In genomic region chr13:9066107-9066506, GRCm38 (mm10) we compare ENCODE assay signal across 17 mouse cellular contexts. TPM values are rescaled to one million over a fixed set of nuclear protein-coding genes. Genes with fewer than 3 reads are reported as not detected.
DNase-seq lines count a peak whose midpoint lies in the region; ATAC-seq and TF ChIP-seq lines count a peak whose summit lies in the region.
"Had no signal": no experiment of that assay in that cellular context is flagged by ENCODE, and none has a peak within 500 bp of the region (broad histone marks: within the 10 kb centered on the region; RNA-seq: fewer than 3 reads in every experiment).

No protein-coding gene starts in this region.

- peaks cover 8% of the 10 kb centered on the region for H3K4me1 ChIP-seq in heart, embryonic 10.5 days
- H3K4me1 ChIP-seq: hindbrain, embryonic 12.5 days; lung, embryonic 15.5 days had no signal

- H3K4me2 ChIP-seq in myocyte (ENCODE audit: low read depth): peak overlapping the region; percentile 51
- H3K4me2 ChIP-seq: hindbrain, embryonic 12.5 days; lung, embryonic 15.5 days had no signal

- H3K79me2 ChIP-seq in myocyte (ENCODE audit: control insufficient read depth, insufficient read depth): no peaks in the 10 kb centered on the region

- no peak overlapping the region for H3K27ac ChIP-seq in heart, embryonic 10.5 days
- H3K27ac ChIP-seq: hindbrain, embryonic 12.5 days; layer of hippocampus, adult 2 months; lung, embryonic 15.5 days had no signal

- no peak overlapping the region for H3K4me3 ChIP-seq in myocyte
- H3K4me3 ChIP-seq in heart, embryonic 10.5 days: no peak overlapping the region
- H3K4me3 ChIP-seq: hindbrain, embryonic 12.5 days; layer of hippocampus, adult 2 months; lung, embryonic 15.5 days had no signal

- no peak for ATAC-seq in granulocyte monocyte progenitor cell, adult 5-6 weeks (replicated peaks; ENCODE audit: poor library complexity, severe bottlenecking)
- ATAC-seq: intestine, embryonic 16.5 days had no signal

- no peaks in the 10 kb centered on the region for H3K36me3 ChIP-seq in myocyte (ENCODE audit: control insufficient read depth, insufficient read depth)
- no peaks in the 10 kb centered on the region for H3K36me3 ChIP-seq in heart, embryonic 10.5 days
- H3K36me3 ChIP-seq: hindbrain, embryonic 12.5 days; lung, embryonic 15.5 days had no signal

- no peak for TF ChIP-seq POLR2A in myocyte (IDR thresholded peaks at IDR 0.05; ENCODE audit: insufficient read length, low read depth)

- peak; percentile 2 to 15 for DNase-seq in layer of hippocampus, postnatal 36 days
- no peak for DNase-seq in layer of hippocampus, adult 9-10 months (ENCODE audit: low spot score)
- DNase-seq in brain, embryonic 18.5 days (ENCODE audit: low read depth, low spot score): peak; percentile 4
- DNase-seq in frontal cortex, postnatal 36 days (ENCODE audit: low spot score in 2 of 2): peak; percentile 25 to 69
- DNase-seq in heart, embryonic 10.5 days (ENCODE audit: low spot score): no peak
- no peak for DNase-seq in gastrocnemius, postnatal 10 days
- DNase-seq: adrenal gland, adult 2 months; cerebellum, adult 2 months; embryo, embryonic 11 days; heart, adult 18-20 months; liver had no signal

- no peak overlapping the region for H3ac ChIP-seq in myocyte (ENCODE audit: control insufficient read depth, insufficient read length)

- 73% methylated on average over 5 of the region's 5 CpGs for WGBS in heart, embryonic 10.5 days

- H3K27me3 ChIP-seq in myocyte (ENCODE audit: control insufficient read depth, insufficient read depth, insufficient read length): peaks cover 6% of the 10 kb centered on the region
- no peaks in the 10 kb centered on the region for H3K27me3 ChIP-seq in heart, embryonic 10.5 days (ENCODE audit: insufficient read depth, poor library complexity, severe bottlenecking)
- H3K27me3 ChIP-seq: hindbrain, embryonic 12.5 days; lung, embryonic 15.5 days had no signal

- H3K9me3 ChIP-seq in heart, embryonic 10.5 days: no peaks in the 10 kb centered on the region
- H3K9me3 ChIP-seq: hindbrain, embryonic 12.5 days; lung, embryonic 15.5 days had no signal

TF ChIP-seq in myocyte, 11 proteins besides CTCF, POLR2A, EP300 and RAD21:
- TF ChIP-seq MAX (IDR thresholded peaks at IDR 0.05; ENCODE audit: low read depth) (no peak), SRF (IDR thresholded peaks at IDR 0.05; ENCODE audit: control insufficient read depth, insufficient read length, low read depth) (no peak), REST (IDR thresholded peaks at IDR 0.05; ENCODE audit: insufficient read depth, insufficient read length) (no peak), POLR2AphosphoS2 (IDR thresholded peaks at IDR 0.05; ENCODE audit: insufficient read length, low read depth) (no peak), CEBPB (IDR thresholded peaks at IDR 0.05; ENCODE audit: insufficient read depth, poor library complexity, severe bottlenecking) (no peak), MYOD1 (IDR thresholded peaks at IDR 0.05; ENCODE audit: control insufficient read depth in 1 of 3, insufficient read length in 2 of 3, low read depth in 2 of 3) (no peak), TCF12 (IDR thresholded peaks at IDR 0.05; ENCODE audit: insufficient read depth, poor library complexity, severe bottlenecking) (no peak), MYOG (IDR thresholded peaks at IDR 0.05; ENCODE audit: control insufficient read depth in 1 of 3, insufficient read depth in 1 of 3, insufficient read length in 2 of 3, low read depth in 2 of 3) (no peak), TCF3 (IDR thresholded peaks at IDR 0.05; ENCODE audit: insufficient read length, low read depth) (no peak), USF1 (IDR thresholded peaks at IDR 0.05; ENCODE audit: low read depth) (no peak), E2F4 (IDR thresholded peaks at IDR 0.05; ENCODE audit: insufficient read depth) (no peak)

RNA-seq across cellular contexts. Expression of gene Larp4b, which starts 27.6 kb away (rescaled TPM):
- 10 to 100 TPM; 68.8 to 73.1 TPM for total RNA-seq in layer of hippocampus, postnatal 36 days (2021)
- 20.3 TPM for polyA plus RNA-seq in myocyte (2012; fragmentation: generic; extraction: Trizol)
- polyA plus RNA-seq in heart, embryonic 10.5 days (2016; fragmentation: Nextera tagmentation; extraction: Ambion mirVana): 29.3 and 32.1 TPM in 2 replicates
- 59.1 and 61.6 TPM in 2 replicates for total RNA-seq in granulocyte monocyte progenitor cell, adult 5-6 weeks (2014; fragmentation: Nextera tagmentation)
- 79.1 and 81.7 TPM in 2 replicates for total RNA-seq in granulocyte monocyte progenitor cell, adult 5-6 weeks (2017)
- total RNA-seq in gastrocnemius, postnatal 10 days (2021): 10 to 100 TPM; 62.1 to 68.2 TPM

Comparison
In these comparisons a context has a peak if more than half of its experiments do, and no peak if none do; other contexts are left out.
1. DNase-seq: peak in layer of hippocampus, postnatal 36 days (2 of 2), brain, embryonic 18.5 days (single experiment) and frontal cortex, postnatal 36 days (2 of 2); none in layer of hippocampus, adult 9-10 months (single experiment), heart, embryonic 10.5 days (single experiment) and gastrocnemius, postnatal 10 days (single experiment).